Mouse (Mus musculus) heart, embryonic 10.5 days (tissue): Measurements from ENCODE around the gene Pdhx. TPM values are rescaled to one million over a fixed set of nuclear protein-coding genes. Genes with fewer than 3 reads are reported as not detected.

Experiments
- DNase-seq: peaks from one replicate; pipeline ENCODE4 v3.0.0-alpha.2; 2017; ENCODE audit warnings: low spot score
- H3K27ac ChIP-seq: fragments of 300-500 bp; sonication (generic); 2 replicates; pipeline ENCODE4 v1.5.1; 2016; ENCODE audit warnings: mild to moderate bottlenecking
- H3K27me3 ChIP-seq: fragments of 300-500 bp; sonication (generic); 2 replicates; pipeline ENCODE4 v1.6.1; 2016; ENCODE audit warnings: mild to moderate bottlenecking; ENCODE audit not compliant: poor library complexity, insufficient read depth, severe bottlenecking
- H3K36me3 ChIP-seq: fragments of 300-500 bp; sonication (generic); 2 replicates; pipeline ENCODE4 v1.6.1; 2016; ENCODE audit warnings: mild to moderate bottlenecking, moderate library complexity
- H3K4me1 ChIP-seq: fragments of 300-500 bp; sonication (generic); 2 replicates; pipeline ENCODE4 v1.6.1; 2016; ENCODE audit warnings: mild to moderate bottlenecking
- H3K4me3 ChIP-seq: fragments of 300-500 bp; sonication (generic); 2 replicates; pipeline ENCODE4 v1.5.1; 2016; ENCODE audit warnings: mild to moderate bottlenecking, moderate library complexity
- H3K9me3 ChIP-seq: fragments of 300-500 bp; sonication (generic); 2 replicates; pipeline ENCODE4 v1.6.1; 2016; ENCODE audit warnings: mild to moderate bottlenecking, moderate library complexity
- whole genome bisulfite sequencing: fragments of 180-500 bp; shearing (Covaris S2); methylation state at CpG from one replicate; pipeline ENCODE4 v1.1.7; 2016; 5-methylcytosine and 5-hydroxymethylcytosine counted together
- polyA plus RNA-seq: library from polyadenylated mRNA; unstranded; fragments of >200 nt; fragmentation: Nextera tagmentation; extraction: Ambion mirVana; gene quantifications from 2 replicates; pipeline ENCODE4 v1.2.1, GENCODE M21; 2016

Pdhx gene
- polyA plus RNA-seq: 47.2 and 55.6 TPM in 2 replicates

GRCm38 (mm10) chr2:103073219-103073982, at the start of gene Pdhx, which contains the start of gene Apip:
TSS of gene Pdhx (minus strand) at chr2:103073513.
TSS of gene Apip (plus strand) at chr2:103073675.
- peak; percentile 100 for DNase-seq
- Histone ChIP-seq H3K9me3 (no peaks in the 10 kb centered on the region), H3K4me1 (peaks cover 20% of the 10 kb centered on the region), H3K27me3 (no peaks in the 10 kb centered on the region), H3K36me3 (0 out of 2 replicates have a peak, but pooled peaks cover 2% of the 10 kb centered on the region), H3K27ac (peak within 1 kb of the TSS; percentile 95), H3K4me3 (peak within 1 kb of the TSS; percentile 90)
- under 1% methylated on average over 55 of the region's 55 CpGs for WGBS

GRCm38 (mm10) chr2:103119197-103119854, 46.0 kb upstream of the Pdhx start:
- 79% methylated on average over 7 of the region's 7 CpGs for WGBS
- DNase-seq: no peak

GRCm38 (mm10) chr2:103118324-103119196, 45.2 kb upstream of the Pdhx start:
- H3K27ac ChIP-seq: no peak overlapping the region
- H3K9me3 ChIP-seq: no peaks in the 10 kb centered on the region
- no peak for DNase-seq
- H3K4me1 ChIP-seq: no peaks in the 10 kb centered on the region
- H3K36me3 ChIP-seq: no peaks in the 10 kb centered on the region
- 72% methylated on average over 6 of the region's 6 CpGs for WGBS
- no peaks in the 10 kb centered on the region for H3K27me3 ChIP-seq
- H3K4me3 ChIP-seq: no peak overlapping the region

More at GRCm38 (mm10) chr2:103119197-103119854, 46.0 kb upstream of the Pdhx start:
- H3K27me3 ChIP-seq: no peaks in the 10 kb centered on the region
- H3K27ac ChIP-seq: no peak overlapping the region
- H3K9me3 ChIP-seq: no peaks in the 10 kb centered on the region
- H3K4me1 ChIP-seq: no peaks in the 10 kb centered on the region
- no peaks in the 10 kb centered on the region for H3K36me3 ChIP-seq
- no peak overlapping the region for H3K4me3 ChIP-seq

- no peaks in the 10 kb centered on the region for H3K9me3 ChIP-seq
- H3K4me3 ChIP-seq: no peak overlapping the region
- no peaks in the 10 kb centered on the region for H3K36me3 ChIP-seq
- no peak overlapping the region for H3K27ac ChIP-seq
- 67% methylated on average over 5 of the region's 5 CpGs for WGBS
- H3K4me1 ChIP-seq: 0 out of 2 replicates have a peak, but pooled peaks cover under 1% of the 10 kb centered on the region
- no peak for DNase-seq
- no peaks in the 10 kb centered on the region for H3K27me3 ChIP-seq
Measured at GRCm38 (mm10) chr2:103117212-103117611, 43.9 kb upstream of the Pdhx start.

GRCm38 (mm10) chr2:103111669-103112068, 38.4 kb upstream of the Pdhx start:
- DNase-seq: no peak
- no peaks in the 10 kb centered on the region for H3K27me3 ChIP-seq
- H3K4me3 ChIP-seq: no peak overlapping the region
- H3K9me3 ChIP-seq: no peaks in the 10 kb centered on the region
- 48% methylated on average over 8 of the region's 8 CpGs for WGBS
- no peaks in the 10 kb centered on the region for H3K36me3 ChIP-seq
- no peak overlapping the region for H3K27ac ChIP-seq
- H3K4me1 ChIP-seq: peaks cover 8% of the 10 kb centered on the region; the same call in 1 of the 2 replicates

GRCm38 (mm10) chr2:103106172-103106571, 32.9 kb upstream of the Pdhx start:
- Histone ChIP-seq H3K27ac (no peak overlapping the region), H3K4me1 (no peaks in the 10 kb centered on the region), H3K4me3 (no peak overlapping the region), H3K27me3 (no peaks in the 10 kb centered on the region), H3K36me3 (no peaks in the 10 kb centered on the region), H3K9me3 (no peaks in the 10 kb centered on the region)
- WGBS: 81% methylated on average over 2 of the region's 2 CpGs
- DNase-seq: no peak

GRCm38 (mm10) chr2:103102595-103102994, 29.3 kb upstream of the Pdhx start:
- Histone ChIP-seq H3K27ac (no peak overlapping the region), H3K4me3 (no peak overlapping the region), H3K27me3 (no peaks in the 10 kb centered on the region), H3K4me1 (no peaks in the 10 kb centered on the region), H3K9me3 (no peaks in the 10 kb centered on the region), H3K36me3 (no peaks in the 10 kb centered on the region)
- 76% methylated on average over 5 of the region's 5 CpGs for WGBS
- DNase-seq: no peak

GRCm38 (mm10) chr2:103089521-103089920, 16.2 kb upstream of the Pdhx start:
- Histone ChIP-seq H3K27me3 (no peaks in the 10 kb centered on the region), H3K27ac (no peak overlapping the region), H3K36me3 (peaks cover 31% of the 10 kb centered on the region), H3K9me3 (no peaks in the 10 kb centered on the region), H3K4me3 (no peak overlapping the region), H3K4me1 (no peaks in the 10 kb centered on the region; the same call in 1 of the 2 replicates)
- DNase-seq: no peak
- WGBS: 94% methylated on average over 6 of the region's 6 CpGs

GRCm38 (mm10) chr2:103088099-103088498, 14.8 kb upstream of the Pdhx start:
- H3K9me3 ChIP-seq: no peaks in the 10 kb centered on the region
- H3K4me3 ChIP-seq: no peak overlapping the region
- WGBS: 98% methylated on average over 4 of the region's 4 CpGs
- H3K36me3 ChIP-seq: peaks cover 19% of the 10 kb centered on the region
- no peak overlapping the region for H3K27ac ChIP-seq
- no peak for DNase-seq
- no peaks in the 10 kb centered on the region for H3K27me3 ChIP-seq
- no peaks in the 10 kb centered on the region; the same call in 1 of the 2 replicates for H3K4me1 ChIP-seq

GRCm38 (mm10) chr2:103086432-103086831, 13.1 kb upstream of the Pdhx start:
- H3K27me3 ChIP-seq: no peaks in the 10 kb centered on the region
- no peak overlapping the region for H3K4me3 ChIP-seq
- 6% methylated on average over 1 of the region's 1 CpGs for WGBS
- H3K9me3 ChIP-seq: no peaks in the 10 kb centered on the region
- DNase-seq: no peak
- H3K27ac ChIP-seq: no peak overlapping the region
- H3K36me3 ChIP-seq: peaks cover 19% of the 10 kb centered on the region
- peaks cover 4% of the 10 kb centered on the region; the same call in 1 of the 2 replicates for H3K4me1 ChIP-seq

- H3K27me3 ChIP-seq: no peaks in the 10 kb centered on the region
- H3K4me1 ChIP-seq: peaks cover 4% of the 10 kb centered on the region; the same call in 1 of the 2 replicates
- WGBS: 55% methylated on average over 10 of the region's 10 CpGs
- no peaks in the 10 kb centered on the region for H3K9me3 ChIP-seq
- no peak overlapping the region for H3K4me3 ChIP-seq
- H3K27ac ChIP-seq: no peak overlapping the region
- H3K36me3 ChIP-seq: peaks cover 24% of the 10 kb centered on the region
- DNase-seq: no peak
Measured at GRCm38 (mm10) chr2:103085633-103086032, 12.3 kb upstream of the Pdhx start.

- whole genome bisulfite sequencing: 60% methylated on average over 5 of the region's 5 CpGs
- peaks cover 25% of the 10 kb centered on the region for H3K36me3 ChIP-seq
- DNase-seq: no peak
- H3K27ac ChIP-seq: no peak overlapping the region
- H3K4me1 ChIP-seq: peaks cover 4% of the 10 kb centered on the region; the same call in 1 of the 2 replicates
- no peak overlapping the region for H3K4me3 ChIP-seq
- H3K9me3 ChIP-seq: no peaks in the 10 kb centered on the region
- H3K27me3 ChIP-seq: no peaks in the 10 kb centered on the region
Measured at GRCm38 (mm10) chr2:103084451-103084850, 11.1 kb upstream of the Pdhx start.
